Mouse (Mus musculus): ENCODE measurements around the gene Abcc12. TPM values are rescaled to one million over a fixed set of nuclear protein-coding genes. Genes with fewer than 3 reads are reported as not detected.

The Abcc12 gene
- polyA plus RNA-seq, 1 experiment from 2014 or later: 0.05 TPM

DNA sequence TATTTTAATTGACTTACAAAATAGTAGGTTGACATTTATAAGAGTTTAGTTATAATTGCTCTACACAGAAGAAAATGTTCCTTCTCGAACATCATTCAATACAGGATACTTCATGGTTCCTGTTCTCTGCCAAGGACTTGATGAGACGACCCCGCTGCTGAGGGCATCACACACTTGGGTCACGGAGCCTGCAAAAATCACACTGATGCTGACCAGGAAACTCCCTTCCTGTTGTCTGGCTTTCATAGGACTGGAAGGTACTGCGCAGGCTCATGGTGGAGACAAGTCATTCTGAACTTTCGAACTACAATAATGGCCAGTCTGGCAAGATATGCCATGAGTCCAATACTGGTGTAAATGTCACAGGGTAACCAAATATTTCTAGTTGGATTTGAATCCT is 95.1 kb downstream of the Abcc12 start:
- 95% methylated on average over 6 of the region's 6 CpGs for WGBS
- H3K4me2 ChIP-seq (replicated peaks): no peak overlapping the region
- no peak overlapping the region for H3K9ac ChIP-seq (replicated peaks)
- no peaks in the 10 kb centered on the region for H3K4me1 ChIP-seq (replicated peaks)
- no peaks in the 10 kb centered on the region for H3K36me3 ChIP-seq
- H3K4me3 ChIP-seq (replicated peaks): no peak overlapping the region
- H3K27me3 ChIP-seq: no peaks in the 10 kb centered on the region
- H3K9me3 ChIP-seq: no peaks in the 10 kb centered on the region
- no peak overlapping the region for H3K27ac ChIP-seq
- no peak for ATAC-seq

DNA sequence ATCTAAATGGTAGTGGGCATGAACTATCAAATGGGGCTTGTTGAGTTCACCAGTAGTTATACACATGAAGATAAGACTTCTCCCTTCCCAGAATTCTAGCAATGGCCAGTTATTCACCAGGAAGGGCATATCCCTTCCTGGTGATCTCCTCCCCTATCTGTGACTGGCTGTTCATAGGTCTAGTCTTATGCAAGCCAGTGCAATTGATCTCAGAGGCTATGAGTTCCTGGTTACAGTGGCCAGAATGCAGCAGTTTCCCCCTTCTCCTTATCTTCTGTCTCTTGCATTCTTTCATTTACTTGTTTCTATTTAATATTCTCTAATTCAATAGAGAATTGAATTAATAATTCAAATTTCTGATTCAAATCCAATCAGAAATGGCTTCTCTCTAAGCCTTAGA is 96.2 kb downstream of the Abcc12 start:
- Histone ChIP-seq H3K9ac (replicated peaks) (no peak overlapping the region), H3K27ac (no peak overlapping the region), H3K9me3 (no peaks in the 10 kb centered on the region), H3K36me3 (no peaks in the 10 kb centered on the region), H3K4me1 (replicated peaks) (no peaks in the 10 kb centered on the region), H3K27me3 (no peaks in the 10 kb centered on the region), H3K4me2 (replicated peaks) (no peak overlapping the region), H3K4me3 (replicated peaks) (no peak overlapping the region)
- ATAC-seq: no peak

DNA sequence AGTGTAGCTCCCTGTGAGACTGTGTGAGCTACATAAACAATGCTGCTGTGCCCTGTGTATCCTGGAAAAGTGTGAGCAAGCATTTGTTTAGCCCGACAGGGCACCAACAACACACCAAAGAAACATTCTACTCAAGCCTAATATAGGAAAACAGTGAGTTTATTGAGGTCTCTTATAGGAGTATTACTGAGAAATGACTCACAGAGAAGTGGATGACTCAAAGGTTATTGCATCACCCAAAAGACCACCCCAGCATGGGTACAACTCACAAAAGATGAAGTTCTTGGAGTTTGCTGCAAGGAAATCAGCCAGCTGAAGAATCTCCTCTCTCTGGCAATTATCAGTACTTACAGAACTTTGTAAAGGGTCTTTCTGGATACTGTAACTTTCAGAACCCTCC is 98.4 kb downstream of the Abcc12 start:
- no peaks in the 10 kb centered on the region for H3K9me3 ChIP-seq
- 86% methylated on average over 1 of the region's 1 CpGs for WGBS

DNA sequence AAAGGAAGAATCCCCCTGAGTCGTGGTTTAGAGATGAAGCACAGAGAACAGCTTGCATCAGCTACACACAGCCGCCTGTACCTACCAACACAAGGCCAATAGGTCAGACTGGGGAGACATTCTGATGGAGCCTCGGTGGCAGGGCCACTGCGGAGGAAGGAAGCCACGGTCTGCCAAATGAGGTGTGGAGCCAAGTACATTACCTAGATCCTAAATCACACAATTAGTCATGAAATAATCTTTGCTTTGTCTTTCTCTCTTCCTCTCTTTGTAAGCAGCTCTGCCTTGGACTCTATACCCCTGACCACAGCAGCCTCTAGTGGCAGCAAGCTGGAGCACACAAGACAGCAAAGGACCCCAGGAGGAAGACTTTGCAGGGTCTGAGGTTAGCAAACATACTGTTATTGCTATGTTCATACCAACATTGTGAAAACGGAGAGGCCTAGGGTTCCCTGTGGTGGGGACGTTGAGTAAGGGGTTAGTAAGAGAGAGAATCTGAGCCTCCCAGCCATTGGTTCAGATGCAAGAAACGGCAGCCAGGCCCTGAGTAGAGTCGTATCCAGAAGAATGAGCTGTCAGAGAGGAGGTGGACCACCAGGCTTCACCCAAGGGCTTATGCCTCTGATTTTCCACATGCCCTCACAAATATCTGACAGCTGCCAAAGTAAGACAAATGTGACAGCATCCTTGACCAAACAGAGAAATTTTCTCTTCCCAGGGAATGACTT is 104.6 kb downstream of the Abcc12 start:
- peaks cover 16% of the 10 kb centered on the region for H3K4me1 ChIP-seq (replicated peaks)
- H3K4me3 ChIP-seq (replicated peaks): no peak overlapping the region
- H3K27ac ChIP-seq: peak overlapping the region; percentile 40
- no peak overlapping the region for H3K4me2 ChIP-seq (replicated peaks)
- no peaks in the 10 kb centered on the region for H3K9me3 ChIP-seq
- no peaks in the 10 kb centered on the region for H3K27me3 ChIP-seq
- H3K36me3 ChIP-seq: no peaks in the 10 kb centered on the region
- WGBS: 61% methylated on average over 9 of the region's 9 CpGs
- peak; percentile 85 for ATAC-seq
- H3K9ac ChIP-seq (replicated peaks): 0 out of 2 replicates have a peak overlapping the region, but pooled peaks have one; percentile 34

More for the DNA sequence above, 98.4 kb downstream of the Abcc12 start:
- H3K36me3 ChIP-seq: no peaks in the 10 kb centered on the region
- ATAC-seq: no peak
- no peaks in the 10 kb centered on the region for H3K4me1 ChIP-seq (replicated peaks)
- H3K27me3 ChIP-seq: no peaks in the 10 kb centered on the region
- no peak overlapping the region for H3K4me3 ChIP-seq (replicated peaks)
- no peak overlapping the region for H3K27ac ChIP-seq
- H3K4me2 ChIP-seq (replicated peaks): no peak overlapping the region
- H3K9ac ChIP-seq (replicated peaks): no peak overlapping the region

DNA sequence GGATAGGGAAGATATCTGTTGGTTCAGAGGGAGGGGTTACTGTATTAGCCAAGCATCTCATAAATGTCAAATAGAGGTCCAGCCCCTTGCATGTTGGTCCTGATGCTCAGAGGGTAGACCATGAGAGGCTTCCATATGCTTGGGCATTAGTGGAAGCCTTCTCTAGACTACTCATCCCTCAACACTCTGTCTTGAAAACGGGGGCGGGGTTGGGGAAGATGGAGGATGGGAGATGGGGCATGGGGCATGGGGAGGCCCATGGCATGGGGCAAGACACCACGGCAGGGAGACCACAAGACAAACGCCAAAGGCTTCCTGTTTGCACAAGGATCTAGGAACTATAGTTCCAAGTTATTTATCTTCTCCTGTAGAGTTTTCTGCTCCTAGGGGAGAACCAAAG is 106.0 kb downstream of the Abcc12 start:
- ATAC-seq: no peak
- H3K4me1 ChIP-seq (replicated peaks): peaks cover 16% of the 10 kb centered on the region
- no peak overlapping the region for H3K27ac ChIP-seq
- 96% methylated on average over 4 of the region's 4 CpGs for WGBS
- H3K9me3 ChIP-seq: no peaks in the 10 kb centered on the region
- H3K4me3 ChIP-seq (replicated peaks): no peak overlapping the region
- no peak overlapping the region for H3K4me2 ChIP-seq (replicated peaks)
- no peaks in the 10 kb centered on the region for H3K36me3 ChIP-seq
- no peaks in the 10 kb centered on the region for H3K27me3 ChIP-seq
- no peak overlapping the region for H3K9ac ChIP-seq (replicated peaks)

DNA sequence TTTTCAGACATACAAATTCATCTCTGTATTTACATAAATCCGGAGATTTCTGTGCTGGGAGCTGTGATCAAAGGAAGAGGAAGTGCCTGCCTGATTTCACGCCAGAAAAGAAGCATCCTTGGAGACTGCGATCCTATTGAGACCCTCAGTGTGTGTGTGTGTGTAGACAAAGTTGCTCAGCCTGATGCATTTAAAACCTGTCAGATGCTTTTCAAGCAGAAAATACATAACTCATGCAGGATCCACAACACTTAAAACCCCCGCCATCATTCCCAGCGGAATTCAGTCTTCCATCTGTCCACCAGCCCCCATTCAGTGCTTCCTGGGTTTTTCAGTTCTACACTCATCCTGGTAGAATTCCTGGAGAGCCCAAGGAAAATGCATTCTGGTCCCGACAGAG is 107.4 kb downstream of the Abcc12 start:
- Histone ChIP-seq H3K4me3 (replicated peaks) (no peak overlapping the region), H3K4me2 (replicated peaks) (no peak overlapping the region), H3K27me3 (no peaks in the 10 kb centered on the region), H3K9ac (replicated peaks) (no peak overlapping the region), H3K27ac (peak overlapping the region; percentile 35), H3K4me1 (replicated peaks) (peaks cover 16% of the 10 kb centered on the region), H3K9me3 (no peaks in the 10 kb centered on the region), H3K36me3 (no peaks in the 10 kb centered on the region)
- WGBS: 31% methylated on average over 6 of the region's 6 CpGs
- ATAC-seq: peak; percentile 70

DNA sequence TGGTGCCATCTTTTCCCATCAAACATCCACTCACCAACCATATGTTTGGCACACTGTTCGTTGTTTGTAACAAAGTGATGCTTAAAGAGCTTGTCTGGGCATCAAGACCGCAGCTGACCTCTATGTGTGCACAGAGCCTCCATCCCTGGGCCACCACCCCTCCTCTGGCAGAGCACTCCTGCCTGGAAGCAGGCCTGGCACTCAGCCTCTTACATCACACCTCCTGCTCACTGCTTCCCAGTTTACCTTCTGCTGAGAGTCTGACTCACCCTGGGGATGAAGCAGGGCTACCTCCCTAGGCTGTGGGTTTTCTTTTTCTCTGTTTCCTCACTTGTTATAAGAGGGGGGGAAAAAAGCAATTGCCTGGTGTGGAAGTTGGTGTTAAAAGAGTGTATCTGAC is 109.8 kb downstream of the Abcc12 start:
- Histone ChIP-seq H3K36me3 (no peaks in the 10 kb centered on the region), H3K9ac (replicated peaks) (no peak overlapping the region), H3K9me3 (no peaks in the 10 kb centered on the region), H3K27ac (no peak overlapping the region), H3K4me2 (replicated peaks) (no peak overlapping the region), H3K4me1 (replicated peaks) (peaks cover 16% of the 10 kb centered on the region), H3K4me3 (replicated peaks) (no peak overlapping the region), H3K27me3 (no peaks in the 10 kb centered on the region)
- WGBS: 91% methylated on average over 2 of the region's 2 CpGs
- ATAC-seq: no peak

GRCm38 (mm10) chr8:86463215-86463614 is 117.3 kb downstream of the Abcc12 start:
- WGBS: 96% methylated on average over 2 of the region's 2 CpGs

DNA sequence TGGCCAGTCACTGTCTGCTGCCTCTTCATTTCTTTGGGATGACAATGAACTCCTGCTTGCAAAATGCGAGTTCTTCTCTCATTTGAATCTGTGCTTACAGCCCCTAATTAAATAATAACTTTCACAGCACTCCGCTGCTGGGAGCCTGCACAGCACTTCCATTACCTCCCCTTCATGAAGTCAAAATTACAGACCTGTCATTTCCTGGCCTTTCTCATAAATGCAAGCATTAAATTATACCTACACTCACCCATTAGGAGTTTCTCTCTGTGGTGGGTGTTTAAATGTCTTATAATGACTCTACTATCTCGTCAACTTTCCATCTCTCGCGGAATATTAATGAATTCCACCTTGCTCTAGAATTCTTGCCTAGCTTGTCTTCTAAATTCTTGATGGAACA is 120.1 kb downstream of the Abcc12 start:
- Histone ChIP-seq H3K27me3 (no peaks in the 10 kb centered on the region), H3K4me2 (replicated peaks) (no peak overlapping the region), H3K36me3 (no peaks in the 10 kb centered on the region), H3K4me1 (replicated peaks) (no peaks in the 10 kb centered on the region), H3K4me3 (replicated peaks) (no peak overlapping the region), H3K27ac (no peak overlapping the region), H3K9me3 (no peaks in the 10 kb centered on the region), H3K9ac (replicated peaks) (no peak overlapping the region)
- WGBS: 79% methylated on average over 5 of the region's 5 CpGs
- ATAC-seq: no peak

More at GRCm38 (mm10) chr8:86463215-86463614, 117.3 kb downstream of the Abcc12 start:
- H3K36me3 ChIP-seq: no peaks in the 10 kb centered on the region
- H3K27ac ChIP-seq: no peak overlapping the region
- no peak overlapping the region for H3K9ac ChIP-seq (replicated peaks)
- no peaks in the 10 kb centered on the region for H3K27me3 ChIP-seq
- no peak overlapping the region for H3K4me3 ChIP-seq (replicated peaks)
- H3K9me3 ChIP-seq: no peaks in the 10 kb centered on the region
- H3K4me2 ChIP-seq (replicated peaks): no peak overlapping the region
- ATAC-seq: no peak
- H3K4me1 ChIP-seq (replicated peaks): no peaks in the 10 kb centered on the region

DNA sequence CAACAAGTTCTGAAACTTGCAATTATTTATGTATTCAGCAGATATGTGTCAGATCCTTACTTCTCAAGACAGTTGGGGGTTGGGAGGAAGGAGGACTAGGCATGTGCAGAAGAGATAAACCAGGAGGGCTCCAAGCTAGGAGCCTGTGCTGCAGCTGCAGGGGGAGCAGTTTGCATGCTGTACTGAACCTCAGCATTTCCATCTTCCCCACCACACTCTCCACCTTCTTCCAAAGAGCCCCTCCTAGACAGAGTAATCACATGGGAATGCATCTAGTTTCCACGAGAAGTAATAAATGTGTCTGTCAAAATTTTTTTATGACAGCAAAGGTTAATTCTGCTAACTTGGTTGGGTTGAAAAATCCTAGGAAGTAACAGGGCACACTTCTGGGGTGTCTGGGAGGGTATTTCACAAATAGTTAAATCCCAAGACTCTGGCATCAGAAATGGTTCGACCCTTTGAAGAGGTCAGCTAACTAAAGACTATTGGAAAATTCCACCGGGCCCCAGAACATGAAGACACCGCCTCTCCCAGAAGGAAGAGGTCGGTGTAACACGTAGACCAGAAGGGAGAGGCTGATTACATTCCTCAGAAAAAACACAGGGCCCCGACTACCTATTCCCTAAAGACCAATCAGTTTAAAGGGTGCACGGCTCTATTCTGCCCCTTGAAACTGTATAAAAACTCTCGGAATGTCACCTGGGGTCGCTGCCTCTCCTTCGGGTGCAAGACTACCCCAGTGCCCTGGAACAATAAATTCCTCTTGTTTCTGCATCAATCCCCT is 126.6 kb downstream of the Abcc12 start:
- 88% methylated on average over 11 of the region's 11 CpGs for WGBS

GRCm38 (mm10) chr8:86449870-86450515 is 130.5 kb downstream of the Abcc12 start:
- no peak overlapping the region for H3K4me2 ChIP-seq (replicated peaks)
- no peaks in the 10 kb centered on the region for H3K27me3 ChIP-seq
- no peaks in the 10 kb centered on the region for H3K9me3 ChIP-seq
- 0 out of 2 replicates have a peak, but pooled peaks cover 3% of the 10 kb centered on the region for H3K4me1 ChIP-seq (replicated peaks)
- no peak overlapping the region for H3K27ac ChIP-seq
- no peaks in the 10 kb centered on the region for H3K36me3 ChIP-seq
- H3K4me3 ChIP-seq (replicated peaks): no peak overlapping the region
- H3K9ac ChIP-seq (replicated peaks): no peak overlapping the region
- WGBS: 97% methylated on average over 4 of the region's 4 CpGs
- ATAC-seq: no peak

More for the DNA sequence above, 126.6 kb downstream of the Abcc12 start:
- Histone ChIP-seq H3K27me3 (no peaks in the 10 kb centered on the region), H3K36me3 (no peaks in the 10 kb centered on the region), H3K9me3 (no peaks in the 10 kb centered on the region), H3K4me3 (replicated peaks) (no peak overlapping the region), H3K27ac (no peak overlapping the region), H3K4me2 (replicated peaks) (no peak overlapping the region), H3K4me1 (replicated peaks) (0 out of 2 replicates have a peak, but pooled peaks cover 3% of the 10 kb centered on the region), H3K9ac (replicated peaks) (no peak overlapping the region)
- ATAC-seq: no peak

DNA sequence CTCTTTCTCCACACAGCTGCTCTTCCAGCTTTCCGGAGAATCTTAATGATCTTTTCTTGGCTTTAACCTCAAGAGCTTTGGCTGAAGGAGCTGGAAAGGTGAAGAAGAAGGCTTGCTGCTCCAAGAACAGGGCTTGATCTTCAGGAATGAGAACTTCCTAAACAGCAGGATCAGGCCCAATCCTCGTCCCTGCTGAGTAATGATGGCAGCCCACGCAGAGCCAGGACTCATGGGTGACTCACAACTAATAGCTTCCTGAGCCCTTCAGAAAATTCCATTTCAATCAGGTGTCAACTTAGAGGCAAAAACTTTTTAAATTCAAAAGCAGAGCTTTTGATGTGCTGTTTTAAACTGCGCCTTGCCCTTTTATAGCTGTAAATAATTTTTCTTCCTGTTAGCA is 135.0 kb downstream of the Abcc12 start:
- H3K4me1 ChIP-seq (replicated peaks): no peaks in the 10 kb centered on the region
- H3K9ac ChIP-seq (replicated peaks): no peak overlapping the region
- no peaks in the 10 kb centered on the region for H3K36me3 ChIP-seq
- no peak overlapping the region for H3K27ac ChIP-seq
- no peaks in the 10 kb centered on the region for H3K9me3 ChIP-seq
- no peak overlapping the region for H3K4me3 ChIP-seq (replicated peaks)
- H3K4me2 ChIP-seq (replicated peaks): no peak overlapping the region
- 89% methylated on average over 4 of the region's 4 CpGs for WGBS
- ATAC-seq: no peak
- no peaks in the 10 kb centered on the region for H3K27me3 ChIP-seq

All from midbrain, embryonic 13.5 days (tissue).